Mouse (Mus musculus) heart, embryonic 11.5 days (tissue): ENCODE results near the gene Atp1a4. TPM values are rescaled to one million over a fixed set of nuclear protein-coding genes. Genes with fewer than 3 reads are reported as not detected.
"Not testable (repeated sequence)": the region's sequence is repeated elsewhere in the genome, so short reads cannot be mapped to it uniquely, and the experiment has no call there.

Source experiments
- ATAC-seq: fragments of 200-750 bp; cut with Nextera tagmentation; replicated peaks from 2 replicates; pipeline ENCODE4 v1.8.0; 2017; ENCODE audit warnings: moderate library complexity; ENCODE audit not compliant: insufficient number of reproducible peaks, low FRiP score, low TSS enrichment
- H3K27ac ChIP-seq: fragments of 300-500 bp; sonication (generic); 2 replicates; pipeline ENCODE4 v1.5.1; 2014; ENCODE audit warnings: mild to moderate bottlenecking, low read depth, low read length
- H3K27me3 ChIP-seq: fragments of 300-500 bp; sonication (generic); 2 replicates; pipeline ENCODE4 v1.6.1; 2014; ENCODE audit warnings: mild to moderate bottlenecking, low read length, mixed read lengths; ENCODE audit not compliant: control insufficient read depth, insufficient read depth
- H3K36me3 ChIP-seq: fragments of 300-500 bp; sonication (generic); 2 replicates; pipeline ENCODE4 v1.6.1; 2014; ENCODE audit warnings: mild to moderate bottlenecking, low read length, moderate library complexity, mixed read lengths; ENCODE audit not compliant: control insufficient read depth, insufficient read depth
- H3K4me1 ChIP-seq: fragments of 300-500 bp; sonication (generic); 2 replicates; pipeline ENCODE4 v1.6.1; 2014; ENCODE audit warnings: low read length; ENCODE audit not compliant: control insufficient read depth, insufficient read depth
- H3K4me2 ChIP-seq: fragments of 300-500 bp; sonication (generic); 2 replicates; pipeline ENCODE4 v1.6.1; 2014; ENCODE audit warnings: mild to moderate bottlenecking, moderate library complexity
- H3K4me3 ChIP-seq: fragments of 300-500 bp; sonication (generic); 2 replicates; pipeline ENCODE4 v1.5.1; 2014; ENCODE audit warnings: low read depth, low read length
- H3K9ac ChIP-seq: fragments of 300-500 bp; sonication (generic); 2 replicates; pipeline ENCODE4 v1.6.1; 2014; ENCODE audit warnings: mild to moderate bottlenecking, low read depth, low read length, moderate library complexity
- H3K9me3 ChIP-seq: fragments of 300-500 bp; sonication (generic); replicated peaks from 2 replicates; pipeline ENCODE4 v1.6.1; 2016; ENCODE audit warnings: low read length; ENCODE audit not compliant: control insufficient read depth
- WGBS: fragments of 180-500 bp; shearing (Covaris S2); extraction: QIAGEN DNeasy Blood & Tissue Kit; methylation state at CpG from one replicate; pipeline ENCODE4 v1.1.7; 2014; ENCODE audit not compliant: insufficient replicate concordance; 5-methylcytosine and 5-hydroxymethylcytosine counted together
- polyA plus RNA-seq: library from polyadenylated mRNA; unstranded; fragments of >200 nt; fragmentation: Nextera tagmentation; extraction: Ambion mirVana; gene quantifications from 2 replicates; pipeline ENCODE4 v1.2.1, GENCODE M21; 2014

The Atp1a4 gene
- polyA plus RNA-seq, 1 experiment from 2014 or later: 0.31 TPM

- not testable (repeated sequence) for H3K36me3 ChIP-seq, ATAC-seq, H3K27me3 ChIP-seq, H3K9me3 ChIP-seq, H3K27ac ChIP-seq
- 26% methylated on average over 23 of the region's 23 CpGs for WGBS
- Histone ChIP-seq H3K4me1 (peaks cover 20% of the 10 kb centered on the region), H3K4me3 (peak overlapping the region; percentile 23; the same call in 1 of the 2 replicates), H3K9ac (0 out of 2 replicates have a peak overlapping the region, but pooled peaks have one; percentile 10), H3K4me2 (peak overlapping the region; percentile 56)
Measured at GRCm38 (mm10) chr1:172244645-172245044, 13.6 kb downstream of the Atp1a4 start.

GRCm38 (mm10) chr1:172243547-172244205 lies 14.5 kb downstream of the Atp1a4 start:
- H3K4me1 ChIP-seq: peaks cover 20% of the 10 kb centered on the region
- WGBS: 22% methylated on average over 16 of the region's 16 CpGs
- peak overlapping the region; percentile 46; the same call in 1 of the 2 replicates for H3K9ac ChIP-seq
- H3K27ac ChIP-seq: peak overlapping the region; percentile 84; the same call in 1 of the 2 replicates
- ATAC-seq: no peak
- no peaks in the 10 kb centered on the region for H3K36me3 ChIP-seq
- peak overlapping the region; percentile 56 for H3K4me2 ChIP-seq
- peak overlapping the region; percentile 23 for H3K4me3 ChIP-seq
- H3K9me3 ChIP-seq: no peaks in the 10 kb centered on the region
- 0 out of 2 replicates have a peak, but pooled peaks cover 5% of the 10 kb centered on the region for H3K27me3 ChIP-seq

- Histone ChIP-seq H3K27ac (peak overlapping the region; percentile 84), H3K4me3 (no peak overlapping the region), H3K9me3 (no peaks in the 10 kb centered on the region), H3K4me2 (no peak overlapping the region), H3K27me3 (0 out of 2 replicates have a peak, but pooled peaks cover 5% of the 10 kb centered on the region), H3K9ac (no peak overlapping the region), H3K4me1 (peaks cover 20% of the 10 kb centered on the region), H3K36me3 (no peaks in the 10 kb centered on the region)
- 40% methylated on average over 2 of the region's 2 CpGs for WGBS
- peak; percentile 55; the same call in 1 of the 2 replicates for ATAC-seq
Measured at GRCm38 (mm10) chr1:172242401-172242800, 15.8 kb downstream of the Atp1a4 start.

GRCm38 (mm10) chr1:172240945-172241708 lies 17.1 kb downstream of the Atp1a4 start:
- 0 out of 2 replicates have a peak, but pooled peaks cover 3% of the 10 kb centered on the region for H3K27me3 ChIP-seq
- H3K9me3 ChIP-seq: no peaks in the 10 kb centered on the region
- peaks cover 20% of the 10 kb centered on the region for H3K4me1 ChIP-seq
- no peaks in the 10 kb centered on the region for H3K36me3 ChIP-seq
- ATAC-seq: no peak
- peak overlapping the region; percentile 84; the same call in 1 of the 2 replicates for H3K27ac ChIP-seq
- no peak overlapping the region for H3K4me2 ChIP-seq
- 67% methylated on average over 6 of the region's 6 CpGs for WGBS
- no peak overlapping the region for H3K4me3 ChIP-seq
- H3K9ac ChIP-seq: no peak overlapping the region

GRCm38 (mm10) chr1:172229215-172229614 lies 29.0 kb downstream of the Atp1a4 start:
- H3K4me1 ChIP-seq: peaks cover 11% of the 10 kb centered on the region
- no peak overlapping the region for H3K27ac ChIP-seq
- H3K27me3 ChIP-seq: no peaks in the 10 kb centered on the region
- no peak overlapping the region for H3K4me2 ChIP-seq
- no peak overlapping the region for H3K9ac ChIP-seq
- ATAC-seq: no peak
- WGBS: 87% methylated on average over 1 of the region's 1 CpGs
- no peaks in the 10 kb centered on the region for H3K36me3 ChIP-seq
- no peak overlapping the region for H3K4me3 ChIP-seq
- H3K9me3 ChIP-seq: no peaks in the 10 kb centered on the region

GRCm38 (mm10) chr1:172228209-172228608 lies 30.0 kb downstream of the Atp1a4 start:
- Histone ChIP-seq H3K4me3 (no peak overlapping the region), H3K4me1 (peaks cover 15% of the 10 kb centered on the region), H3K36me3 (no peaks in the 10 kb centered on the region), H3K27me3 (no peaks in the 10 kb centered on the region), H3K4me2 (no peak overlapping the region), H3K9me3 (no peaks in the 10 kb centered on the region), H3K9ac (no peak overlapping the region), H3K27ac (no peak overlapping the region)
- 78% methylated on average over 2 of the region's 2 CpGs for WGBS
- no peak for ATAC-seq

- peak overlapping the region; percentile 91 for H3K27ac ChIP-seq
- no peak overlapping the region for H3K4me3 ChIP-seq
- peak overlapping the region; percentile 54 for H3K9ac ChIP-seq
- 27% methylated on average over 11 of the region's 11 CpGs for WGBS
- no peaks in the 10 kb centered on the region for H3K9me3 ChIP-seq
- ATAC-seq: no peak
- H3K27me3 ChIP-seq: no peaks in the 10 kb centered on the region
- H3K4me2 ChIP-seq: no peak overlapping the region
- H3K4me1 ChIP-seq: peaks cover 50% of the 10 kb centered on the region
- H3K36me3 ChIP-seq: no peaks in the 10 kb centered on the region
Measured at GRCm38 (mm10) chr1:172221297-172222063, 36.7 kb downstream of the Atp1a4 start.

- Histone ChIP-seq H3K4me3 (no peak overlapping the region), H3K4me1 (peaks cover 50% of the 10 kb centered on the region), H3K9me3 (no peaks in the 10 kb centered on the region), H3K27me3 (no peaks in the 10 kb centered on the region), H3K9ac (no peak overlapping the region), H3K36me3 (no peaks in the 10 kb centered on the region), H3K27ac (peak overlapping the region; percentile 91), H3K4me2 (peak overlapping the region; percentile 49)
- ATAC-seq: peak; percentile 37; the same call in 1 of the 2 replicates
- 29% methylated on average over 10 of the region's 10 CpGs for WGBS
Measured at GRCm38 (mm10) chr1:172220414-172220813, 37.8 kb downstream of the Atp1a4 start.
